Mouse (Mus musculus) forebrain, embryonic 11.5 days (tissue): Measurements from ENCODE around the gene Wwc1. TPM values are rescaled to one million over a fixed set of nuclear protein-coding genes. Genes with fewer than 3 reads are reported as not detected.
"Not testable (repeated sequence)": the region's sequence is repeated elsewhere in the genome, so short reads cannot be mapped to it uniquely, and the experiment has no call there.

Experiments
- ATAC-seq: fragments of 200-750 bp; cut with Nextera tagmentation; replicated peaks from 2 replicates; pipeline ENCODE4 v1.8.0; 2017; ENCODE audit warnings: moderate TSS enrichment; ENCODE audit not compliant: low FRiP score
- DNase-seq: peaks from one replicate; pipeline ENCODE4 v3.0.0-alpha.2; 2017; ENCODE audit warnings: low spot score
- H3K27ac ChIP-seq: fragments of 300-500 bp; sonication (generic); 2 replicates; pipeline ENCODE4 v1.5.1; 2014; ENCODE audit warnings: low read depth, low read length
- H3K27me3 ChIP-seq: fragments of 300-500 bp; sonication (generic); 2 replicates; pipeline ENCODE4 v1.6.1; 2014; ENCODE audit warnings: mild to moderate bottlenecking, low read length, mixed read lengths; ENCODE audit not compliant: control insufficient read depth, insufficient read depth
- H3K36me3 ChIP-seq: fragments of 300-500 bp; sonication (generic); 2 replicates; pipeline ENCODE4 v1.6.1; 2014; ENCODE audit warnings: mild to moderate bottlenecking, low read length, moderate library complexity, mixed read lengths; ENCODE audit not compliant: control insufficient read depth, insufficient read depth
- H3K4me1 ChIP-seq: fragments of 300-500 bp; sonication (generic); replicated peaks from 2 replicates; pipeline ENCODE4 v1.6.1; 2014; ENCODE audit warnings: low read length, mixed read lengths; ENCODE audit not compliant: control insufficient read depth, insufficient read depth
- H3K4me2 ChIP-seq: fragments of 300-500 bp; sonication (generic); 2 replicates; pipeline ENCODE4 v1.6.1; 2014; ENCODE audit warnings: low read depth, mild to moderate bottlenecking, low read length, moderate library complexity, mixed read lengths; ENCODE audit not compliant: severe bottlenecking
- H3K4me3 ChIP-seq: fragments of 300-500 bp; sonication (generic); 2 replicates; pipeline ENCODE4 v1.5.1; 2014; ENCODE audit warnings: low read depth, low read length
- H3K9ac ChIP-seq: fragments of 300-500 bp; sonication (generic); 2 replicates; pipeline ENCODE4 v1.6.1; 2014; ENCODE audit warnings: low read length
- H3K9me3 ChIP-seq: fragments of 300-500 bp; sonication (generic); 2 replicates; pipeline ENCODE4 v1.6.1; 2016; ENCODE audit warnings: low read length, mixed read lengths; ENCODE audit not compliant: control insufficient read depth
- whole genome bisulfite sequencing: fragments of 180-500 bp; shearing (Covaris S2); extraction: QIAGEN DNeasy Blood & Tissue Kit; methylation state at CpG from one replicate; pipeline ENCODE4 v1.1.7; 2014; 5-methylcytosine and 5-hydroxymethylcytosine counted together
- polyA plus RNA-seq: library from polyadenylated mRNA; unstranded; fragments of >200 nt; fragmentation: Nextera tagmentation; extraction: Ambion mirVana; gene quantifications from 2 replicates; pipeline ENCODE4 v1.2.1, GENCODE M21; 2014

Gene Wwc1
- polyA plus RNA-seq, 1 experiment from 2014 or later = 10.6 TPM

- Histone ChIP-seq H3K9ac (peak within 1 kb of the TSS; percentile 41), H3K27ac (no peak within 1 kb of the TSS)
- peak; percentile 78 for DNase-seq
Observed at GRCm38 (mm10) chr11:35798874-35799273, 181.5 kb downstream of the Wwc1 start, which contains the start of gene Fbll1. Gene Fbll1, minus strand, starts transcription at chr11:35798884.

GRCm38 (mm10) chr11:35798495-35798820 lies 181.9 kb downstream of the Wwc1 start:
- peak overlapping the region; percentile 46 for H3K4me3 ChIP-seq
- DNase-seq (peak; percentile 65), ATAC-seq (peak; percentile 56; the same call in 1 of the 2 replicates)
- peak overlapping the region; percentile 41 for H3K9ac ChIP-seq
- H3K27ac ChIP-seq = no peak overlapping the region
- 1% methylated on average over 23 of the region's 23 CpGs for WGBS
- H3K36me3 ChIP-seq = no peaks in the 10 kb centered on the region
- peaks cover 11% of the 10 kb centered on the region for H3K4me1 ChIP-seq
- H3K27me3 ChIP-seq = peaks cover 33% of the 10 kb centered on the region
- no peaks in the 10 kb centered on the region for H3K9me3 ChIP-seq
- H3K4me2 ChIP-seq = peak overlapping the region; percentile 68

More at GRCm38 (mm10) chr11:35798874-35799273, 181.5 kb downstream of the Wwc1 start, which contains the start of gene Fbll1:
- H3K36me3 ChIP-seq = no peaks in the 10 kb centered on the region
- H3K4me3 ChIP-seq = peak within 1 kb of the TSS; percentile 46
- WGBS = 15% methylated on average over 11 of the region's 11 CpGs
- no peaks in the 10 kb centered on the region for H3K9me3 ChIP-seq
- peak within 1 kb of the TSS; percentile 68 for H3K4me2 ChIP-seq
- H3K27me3 ChIP-seq = peaks cover 33% of the 10 kb centered on the region
- H3K4me1 ChIP-seq = peaks cover 11% of the 10 kb centered on the region
- no peak for ATAC-seq

- 0 out of 2 replicates have a peak, but pooled peaks have one; percentile 30 for ATAC-seq
Observed at GRCm38 (mm10) chr11:35797751-35798494, 182.4 kb downstream of the Wwc1 start.

GRCm38 (mm10) chr11:35792800-35793199 lies 187.5 kb downstream of the Wwc1 start:
- not testable (repeated sequence) for H3K4me3 ChIP-seq, H3K27ac ChIP-seq, H3K9ac ChIP-seq, H3K36me3 ChIP-seq, H3K9me3 ChIP-seq, H3K4me2 ChIP-seq, DNase-seq, H3K4me1 ChIP-seq, ATAC-seq
- H3K27me3 ChIP-seq = peaks cover 14% of the 10 kb centered on the region
- 82% methylated on average over 5 of the region's 5 CpGs for WGBS

More at GRCm38 (mm10) chr11:35797751-35798494, 182.4 kb downstream of the Wwc1 start:
- H3K4me2 ChIP-seq = peak overlapping the region; percentile 68
- WGBS = 3% methylated on average over 75 of the region's 86 CpGs
- peak overlapping the region; percentile 46 for H3K4me3 ChIP-seq
- peaks cover 11% of the 10 kb centered on the region for H3K4me1 ChIP-seq
- no peaks in the 10 kb centered on the region for H3K36me3 ChIP-seq
- no peaks in the 10 kb centered on the region for H3K9me3 ChIP-seq
- peak overlapping the region; percentile 41 for H3K9ac ChIP-seq
- peaks cover 33% of the 10 kb centered on the region for H3K27me3 ChIP-seq
- H3K27ac ChIP-seq = no peak overlapping the region
- peak; percentile 65 for DNase-seq

GRCm38 (mm10) chr11:35788443-35788842 lies 191.9 kb downstream of the Wwc1 start:
- Histone ChIP-seq H3K4me2 (no peak overlapping the region), H3K4me1 (no peaks in the 10 kb centered on the region), H3K27ac (no peak overlapping the region), H3K4me3 (no peak overlapping the region), H3K9me3 (no peaks in the 10 kb centered on the region), H3K27me3 (no peaks in the 10 kb centered on the region), H3K36me3 (peaks cover 15% of the 10 kb centered on the region), H3K9ac (no peak overlapping the region)
- ATAC-seq = no peak
- no peak for DNase-seq
- 78% methylated on average over 2 of the region's 2 CpGs for WGBS

Other genes starting within 250 kb of the Wwc1 start
- 25.5 and 29.2 TPM in 2 replicates for gene Pank3, start 211.0 kb downstream of the Wwc1 start, polyA plus RNA-seq
- gene Fbll1, start 181.6 kb downstream of the Wwc1 start, polyA plus RNA-seq = 2.1 and 2.3 TPM in 2 replicates
- 107 and 110 TPM in 2 replicates for gene Rars, start 146.0 kb downstream of the Wwc1 start, polyA plus RNA-seq